Mouse (Mus musculus): ENCODE measurements around the gene Gon7.

DNA sequence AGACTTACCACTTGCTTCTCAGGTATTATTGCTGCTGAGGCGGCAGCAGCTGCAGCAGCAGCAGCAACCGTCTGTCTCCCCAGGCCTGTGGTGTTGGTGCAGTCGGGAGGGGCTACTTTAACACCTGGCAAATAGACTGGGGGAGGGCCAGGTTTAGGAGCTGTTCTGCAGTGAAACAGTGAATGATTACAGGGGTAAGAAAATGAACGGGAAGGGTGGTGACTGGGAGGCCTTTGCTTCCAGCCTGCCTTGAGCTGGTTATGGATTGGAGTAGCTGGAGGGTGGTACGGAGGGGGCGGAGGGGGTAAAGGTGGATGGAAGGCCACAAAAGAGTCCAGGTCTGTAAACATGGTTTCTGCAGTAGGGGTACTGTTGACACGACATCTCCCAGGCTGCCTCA is 30.3 kb upstream of the Gon7 start:
- TF ChIP-seq POLR2A (IDR thresholded peaks at IDR 0.05; ENCODE audit: borderline replicate concordance, insufficient read depth, low read length) (no peak), CTCF (IDR thresholded peaks at IDR 0.05; ENCODE audit: borderline replicate concordance, insufficient read depth, low read depth, low read length) (no peak)
